In the genomic region with DNA sequence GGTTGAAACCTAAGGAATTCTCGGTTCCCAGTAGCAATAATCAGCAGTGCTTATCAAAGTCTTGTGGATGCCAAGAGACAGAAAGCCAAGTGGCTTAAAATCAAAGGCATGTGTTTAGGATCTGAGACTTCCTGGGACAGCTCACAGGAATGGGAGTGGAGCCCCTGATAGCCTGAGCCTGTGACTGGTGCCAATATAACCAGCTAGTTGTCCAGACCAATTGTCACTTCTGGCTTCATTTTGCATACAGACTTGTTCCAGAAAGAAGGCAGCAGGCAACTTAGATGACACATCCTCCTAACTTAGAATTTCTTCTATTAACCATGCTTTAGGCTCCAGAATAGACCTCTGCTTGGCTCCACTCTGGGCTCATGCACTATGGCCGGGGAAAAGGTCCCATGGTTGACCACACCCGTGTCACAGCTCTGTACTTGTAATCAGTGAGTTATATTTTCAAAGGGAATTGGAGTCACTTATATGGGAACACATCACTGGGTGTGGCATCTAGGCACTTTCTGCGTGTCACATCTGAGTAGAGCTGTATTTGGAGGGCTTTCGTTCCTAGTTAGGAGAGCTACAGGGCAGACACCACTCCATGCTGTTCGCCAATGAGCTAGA, we compare ENCODE assay signal across 12 mouse cellular contexts. TPM values are rescaled to one million over a fixed set of nuclear protein-coding genes. Genes with fewer than 3 reads are reported as not detected.
DNase-seq lines count a peak whose midpoint lies in the region; ATAC-seq and TF ChIP-seq lines count a peak whose summit lies in the region.
"Had no signal": no experiment of that assay in that cellular context is flagged by ENCODE, and none has a peak within 500 bp of the region (broad histone marks: within the 10 kb centered on the region; RNA-seq: fewer than 3 reads in every experiment).

No protein-coding gene starts in this region.

- peaks cover 77% of the 10 kb centered on the region for H3K4me1 ChIP-seq in erythroblast, embryonic 14.5 days (ENCODE audit: control insufficient read depth)
- no peaks in the 10 kb centered on the region for H3K4me1 ChIP-seq in lung, postnatal 0 days (ENCODE audit: insufficient read depth, low read depth, low read length)
- no peaks in the 10 kb centered on the region for H3K4me1 ChIP-seq in hindbrain, postnatal 0 days (ENCODE audit: insufficient read depth, low read length)
- H3K4me1 ChIP-seq in small intestine, adult 2 months (ENCODE audit: control insufficient read depth, insufficient read depth, insufficient read length, low read length), result peaks cover 22% of the 10 kb centered on the region; the same call in 1 of the 2 replicates

- H3K36me3 ChIP-seq in erythroblast, embryonic 14.5 days (ENCODE audit: control insufficient read depth), result no peaks in the 10 kb centered on the region
- H3K36me3 ChIP-seq in lung, postnatal 0 days (ENCODE audit: insufficient read depth, low read length), result no peaks in the 10 kb centered on the region
- H3K36me3 ChIP-seq in hindbrain, postnatal 0 days (ENCODE audit: insufficient read depth, low read length), result no peaks in the 10 kb centered on the region
- H3K36me3 ChIP-seq in small intestine, adult 2 months (ENCODE audit: control insufficient read depth, insufficient read depth, low read length), result no peaks in the 10 kb centered on the region

- H3K9ac ChIP-seq in lung, postnatal 0 days (replicated peaks; ENCODE audit: low read depth), result no peak overlapping the region
- no peak overlapping the region for H3K9ac ChIP-seq in hindbrain, postnatal 0 days (replicated peaks; ENCODE audit: low read length)

- H3K9me3 ChIP-seq in erythroblast, embryonic 14.5 days (ENCODE audit: control insufficient read depth, low read length), result no peaks in the 10 kb centered on the region
- no peaks in the 10 kb centered on the region for H3K9me3 ChIP-seq in lung, postnatal 0 days (ENCODE audit: low read length)
- H3K9me3 ChIP-seq in hindbrain, postnatal 0 days (ENCODE audit: low read length), result no peaks in the 10 kb centered on the region

- no peak for TF ChIP-seq CTCF in lung, postnatal 0 days (IDR thresholded peaks at IDR 0.05)
- no peak for TF ChIP-seq CTCF in hindbrain, postnatal 0 days (IDR thresholded peaks at IDR 0.05; ENCODE audit: low read depth)
- TF ChIP-seq CTCF in small intestine, adult 2 months (IDR thresholded peaks at IDR 0.05; ENCODE audit: extremely low read depth, insufficient read length, insufficient replicate concordance, low read depth, low read length), result no peak

- H3K4me3 ChIP-seq in erythroblast, embryonic 14.5 days (replicated peaks), result peak overlapping the region; percentile 25
- H3K4me3 ChIP-seq in lung, postnatal 0 days (ENCODE audit: low read depth, low read length), result no peak overlapping the region
- H3K4me3 ChIP-seq in hindbrain, postnatal 0 days (ENCODE audit: low read length), result no peak overlapping the region
- H3K4me3 ChIP-seq in small intestine, adult 2 months (ENCODE audit: low read depth, low read length), result peak overlapping the region; percentile 53

- DNase-seq in lung, postnatal 0 days (ENCODE audit: low spot score), result no peak
- no peak for DNase-seq in lung, postnatal 10 days
- DNase-seq in hindbrain, postnatal 0 days (ENCODE audit: low spot score), result no peak
- no peak for DNase-seq in urinary bladder, postnatal 25 days (ENCODE audit: low spot score)
- DNase-seq in ovary, adult 18-20 months (ENCODE audit: low spot score), result no peak
- DNase-seq: adrenal gland, adult 2 months; cerebellum, adult 18-20 months; kidney, postnatal 10 days had no signal

- no peak for ATAC-seq in erythroblast, adult 5-6 weeks (replicated peaks; ENCODE audit: low FRiP score, poor library complexity, severe bottlenecking)
- ATAC-seq in lung, postnatal 0 days, result no peak
- ATAC-seq in hindbrain, postnatal 0 days, result no peak

- H3K27ac ChIP-seq in lung, postnatal 0 days (ENCODE audit: low read length), result no peak overlapping the region
- no peak overlapping the region for H3K27ac ChIP-seq in hindbrain, postnatal 0 days
- peak overlapping the region; percentile 99 for H3K27ac ChIP-seq in small intestine, adult 2 months (ENCODE audit: insufficient read depth, low read depth, low read length)

- 67% methylated on average over 6 of the region's 6 CpGs for WGBS in lung, postnatal 0 days
- WGBS in hindbrain, postnatal 0 days, result 80% methylated on average over 6 of the region's 6 CpGs
- 29% methylated on average over 6 of the region's 6 CpGs for WGBS in small intestine, adult 2 months

- no peak for TF ChIP-seq POLR2A in small intestine, adult 2 months (IDR thresholded peaks at IDR 0.05; ENCODE audit: low read depth, low read length)

- no peak for TF ChIP-seq EP300 in lung, postnatal 0 days (IDR thresholded peaks at IDR 0.05)

- peaks cover 32% of the 10 kb centered on the region for H3K27me3 ChIP-seq in erythroblast, embryonic 14.5 days (ENCODE audit: control insufficient read depth)
- H3K27me3 ChIP-seq in lung, postnatal 0 days (replicated peaks; ENCODE audit: insufficient read depth, low read length), result no peaks in the 10 kb centered on the region
- H3K27me3 ChIP-seq in hindbrain, postnatal 0 days (ENCODE audit: insufficient read depth, low read length), result no peaks in the 10 kb centered on the region
- no peaks in the 10 kb centered on the region for H3K27me3 ChIP-seq in small intestine, adult 2 months (ENCODE audit: control insufficient read depth, insufficient read depth, low read length)

- H3K4me2 ChIP-seq in lung, postnatal 0 days (replicated peaks; ENCODE audit: low read depth, low read length), result peak overlapping the region; percentile 17; the same call in 1 of the 2 replicates
- peak overlapping the region; percentile 40 for H3K4me2 ChIP-seq in hindbrain, postnatal 0 days (ENCODE audit: low read depth, low read length)

RNA-seq across cellular contexts. Expression of a gene that starts 18.4 kb away (rescaled TPM):
- not detected in 2 replicates for polyA plus RNA-seq in erythroblast, embryonic 14.5 days (2012)
- not detected in 2 replicates for total RNA-seq in erythroblast, adult 5-6 weeks (2015; ENCODE audit: low replicate concordance)
- not detected in 2 replicates for total RNA-seq in erythroblast, adult 5-6 weeks (2017; ENCODE audit: low replicate concordance)
- 35.9 and 47.2 TPM in 2 replicates for polyA plus RNA-seq in lung, postnatal 0 days (2015; fragmentation: Nextera tagmentation; extraction: Ambion mirVana)
- total RNA-seq in hindbrain, postnatal 0 days (2014; rRNA removed), result 7.2 and 15.7 TPM in 2 replicates
- polyA plus RNA-seq in hindbrain, postnatal 0 days (2015; fragmentation: Nextera tagmentation; extraction: Ambion mirVana), result 28.8 and 31.3 TPM in 2 replicates
- polyA plus RNA-seq in small intestine, adult 2 months (2012; rRNA removed), result 10.6 and 12.7 TPM in 2 replicates

RNA-seq across cellular contexts. Expression of a gene that starts 46.6 kb away (rescaled TPM):
- not detected in 2 replicates for polyA plus RNA-seq in erythroblast, embryonic 14.5 days (2012)
- not detected in 2 replicates for total RNA-seq in erythroblast, adult 5-6 weeks (2015; ENCODE audit: low replicate concordance)
- total RNA-seq in erythroblast, adult 5-6 weeks (2017; ENCODE audit: low replicate concordance), result not detected in 2 replicates
- polyA plus RNA-seq in lung, postnatal 0 days (2015; fragmentation: Nextera tagmentation; extraction: Ambion mirVana), result 0.08 TPM in 1 of 2 replicates, not detected in the other
- total RNA-seq in hindbrain, postnatal 0 days (2014; rRNA removed), result 0.29 and 0.68 TPM in 2 replicates
- 0.61 and 0.96 TPM in 2 replicates for polyA plus RNA-seq in hindbrain, postnatal 0 days (2015; fragmentation: Nextera tagmentation; extraction: Ambion mirVana)
- 0.32 and 6.7 TPM in 2 replicates for polyA plus RNA-seq in small intestine, adult 2 months (2012; rRNA removed)
- polyA plus RNA-seq: adrenal gland, adult 2 months; spleen, adult 2 months had no signal

Comparison
In these comparisons a context has a peak if more than half of its experiments do, and no peak if none do; other contexts are left out.
1. H3K4me3 ChIP-seq: peak in erythroblast, embryonic 14.5 days (single experiment) and small intestine, adult 2 months (single experiment); none in lung, postnatal 0 days (single experiment) and hindbrain, postnatal 0 days (single experiment).
2. RNA of a gene that starts 18.4 kb away (polyA plus RNA-seq): 35.9 to 47.2 TPM in lung, postnatal 0 days, 28.8 to 31.3 TPM in hindbrain, postnatal 0 days and 10.6 to 12.7 TPM in small intestine, adult 2 months; not detected in erythroblast, embryonic 14.5 days; every median in the first group is over 10 times any median in the second.